Mouse (Mus musculus) intestine, embryonic 14.5 days (tissue): Measurements from ENCODE around the gene Lgr4. TPM values are rescaled to one million over a fixed set of nuclear protein-coding genes. Genes with fewer than 3 reads are reported as not detected.

Experiments used
- ATAC-seq: fragments of 200-750 bp; cut with Nextera tagmentation; replicated peaks from 2 replicates; pipeline ENCODE4 v1.8.0; 2017; ENCODE audit warnings: low read depth, moderate number of reproducible peaks, moderate TSS enrichment, moderate library complexity; ENCODE audit not compliant: low FRiP score, low TSS enrichment
- DNase-seq: peaks from one replicate; pipeline ENCODE4 v3.0.0-alpha.2; 2018; ENCODE audit warnings: low spot score
- H3K27ac ChIP-seq: fragments of 300-500 bp; sonication (generic); 2 replicates; pipeline ENCODE4 v1.5.1; 2014; ENCODE audit warnings: low read depth, mild to moderate bottlenecking, control low read depth
- H3K27me3 ChIP-seq: fragments of 300-500 bp; sonication (generic); replicated peaks from 2 replicates; pipeline ENCODE4 v1.6.1; 2014; ENCODE audit warnings: low read length, control low read depth; ENCODE audit not compliant: control insufficient read depth, insufficient read depth
- H3K36me3 ChIP-seq: fragments of 300-500 bp; sonication (generic); 2 replicates; pipeline ENCODE4 v1.6.1; 2014; ENCODE audit warnings: low read length, control low read depth; ENCODE audit not compliant: control insufficient read depth, insufficient read depth
- H3K4me1 ChIP-seq: fragments of 300-500 bp; sonication (generic); replicated peaks from 2 replicates; pipeline ENCODE4 v1.6.1; 2014; ENCODE audit warnings: low read length, control low read depth, mixed read lengths; ENCODE audit not compliant: control insufficient read depth, insufficient read depth
- H3K4me2 ChIP-seq: fragments of 300-500 bp; sonication (generic); 2 replicates; pipeline ENCODE4 v1.6.1; 2014; ENCODE audit warnings: low read length
- H3K4me3 ChIP-seq: fragments of 300-500 bp; sonication (generic); 2 replicates; pipeline ENCODE4 v1.5.1; 2014; ENCODE audit warnings: low read depth, low read length, control low read depth, mixed read lengths
- H3K9ac ChIP-seq: fragments of 300-500 bp; sonication (generic); 2 replicates; pipeline ENCODE4 v1.6.1; 2014; ENCODE audit warnings: mild to moderate bottlenecking, low read length
- H3K9me3 ChIP-seq: fragments of 300-500 bp; sonication (generic); 2 replicates; pipeline ENCODE4 v1.6.1; 2016; ENCODE audit warnings: low read length, control low read depth; ENCODE audit not compliant: control insufficient read depth
- WGBS: fragments of 180-500 bp; shearing (Covaris S2); extraction: QIAGEN DNeasy Blood & Tissue Kit; methylation state at CpG from one replicate; pipeline ENCODE4 v1.1.7; 2014; 5-methylcytosine and 5-hydroxymethylcytosine counted together
- polyA plus RNA-seq: library from polyadenylated mRNA; unstranded; fragments of >200 nt; fragmentation: Nextera tagmentation; extraction: Ambion mirVana; gene quantifications from 2 replicates; pipeline ENCODE4 v1.2.1, GENCODE M21; 2014

Lgr4 gene
- polyA plus RNA-seq, 1 experiment from 2014 or later, result 48.8 TPM

- peaks cover 23% of the 10 kb centered on the region for H3K4me1 ChIP-seq
- ATAC-seq, result no peak
- no peak overlapping the region for H3K4me2 ChIP-seq
- 87% methylated on average over 4 of the region's 4 CpGs for WGBS
- H3K9me3 ChIP-seq, result no peaks in the 10 kb centered on the region
- DNase-seq, result no peak
- H3K27ac ChIP-seq, result no peak overlapping the region
- H3K4me3 ChIP-seq, result no peak overlapping the region
- H3K27me3 ChIP-seq, result no peaks in the 10 kb centered on the region
- no peak overlapping the region for H3K9ac ChIP-seq
- peaks cover 8% of the 10 kb centered on the region; the same call in 1 of the 2 replicates for H3K36me3 ChIP-seq
Measured at GRCm38 (mm10) chr2:109926984-109927383, 9.5 kb downstream of the Lgr4 start.

GRCm38 (mm10) chr2:109927446-109927845, 10.0 kb downstream of the Lgr4 start:
- DNase-seq, result no peak
- H3K4me3 ChIP-seq, result no peak overlapping the region
- 84% methylated on average over 7 of the region's 7 CpGs for WGBS
- no peaks in the 10 kb centered on the region for H3K27me3 ChIP-seq
- H3K27ac ChIP-seq, result no peak overlapping the region
- peaks cover 27% of the 10 kb centered on the region for H3K4me1 ChIP-seq
- no peak for ATAC-seq
- peaks cover 8% of the 10 kb centered on the region; the same call in 1 of the 2 replicates for H3K36me3 ChIP-seq
- no peak overlapping the region for H3K9ac ChIP-seq
- H3K9me3 ChIP-seq, result no peaks in the 10 kb centered on the region
- no peak overlapping the region for H3K4me2 ChIP-seq

GRCm38 (mm10) chr2:109927876-109928275, 10.4 kb downstream of the Lgr4 start:
- H3K4me2 ChIP-seq, result no peak overlapping the region
- no peak overlapping the region for H3K27ac ChIP-seq

GRCm38 (mm10) chr2:109928791-109929190, 11.3 kb downstream of the Lgr4 start:
- Histone ChIP-seq H3K4me1 (peaks cover 32% of the 10 kb centered on the region), H3K9me3 (no peaks in the 10 kb centered on the region), H3K27me3 (no peaks in the 10 kb centered on the region), H3K27ac (no peak overlapping the region), H3K36me3 (peaks cover 8% of the 10 kb centered on the region; the same call in 1 of the 2 replicates), H3K4me2 (no peak overlapping the region), H3K4me3 (no peak overlapping the region), H3K9ac (no peak overlapping the region)
- 37% methylated on average over 4 of the region's 4 CpGs for WGBS
- DNase-seq, result no peak
- ATAC-seq, result no peak

More at GRCm38 (mm10) chr2:109927876-109928275, 10.4 kb downstream of the Lgr4 start:
- H3K9me3 ChIP-seq, result no peaks in the 10 kb centered on the region
- ATAC-seq (no peak), DNase-seq (no peak)
- H3K36me3 ChIP-seq, result peaks cover 8% of the 10 kb centered on the region; the same call in 1 of the 2 replicates
- no peak overlapping the region for H3K9ac ChIP-seq
- H3K4me1 ChIP-seq, result peaks cover 32% of the 10 kb centered on the region
- H3K27me3 ChIP-seq, result no peaks in the 10 kb centered on the region
- H3K4me3 ChIP-seq, result no peak overlapping the region

DNA sequence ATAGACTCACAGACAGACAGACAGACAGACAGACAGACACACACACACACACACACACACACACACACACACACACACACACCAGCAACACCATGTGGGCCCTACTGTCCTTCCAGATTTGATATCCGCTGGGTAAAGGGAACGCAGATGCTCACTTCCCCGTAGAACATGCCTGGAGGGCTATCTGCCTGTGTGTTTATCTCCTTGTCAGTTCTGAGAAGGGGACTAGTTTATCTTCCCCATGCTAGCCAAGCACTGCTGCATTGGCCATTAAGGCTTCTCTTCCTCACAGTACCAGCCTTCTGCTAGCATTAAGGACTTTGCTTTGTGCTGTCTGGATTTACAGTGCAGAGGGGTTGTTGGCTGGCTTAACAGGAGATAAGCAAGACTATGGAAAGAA, 11.8 kb downstream of the Lgr4 start:
- Histone ChIP-seq H3K36me3 (peaks cover 8% of the 10 kb centered on the region; the same call in 1 of the 2 replicates), H3K4me2 (no peak overlapping the region), H3K27ac (no peak overlapping the region), H3K27me3 (no peaks in the 10 kb centered on the region), H3K9ac (no peak overlapping the region), H3K4me1 (peaks cover 32% of the 10 kb centered on the region), H3K9me3 (no peaks in the 10 kb centered on the region), H3K4me3 (no peak overlapping the region)
- WGBS, result 27% methylated on average over 3 of the region's 3 CpGs
- ATAC-seq (no peak), DNase-seq (no peak)

GRCm38 (mm10) chr2:109930366-109930765, 12.9 kb downstream of the Lgr4 start:
- no peak overlapping the region for H3K4me2 ChIP-seq
- H3K9ac ChIP-seq, result no peak overlapping the region
- no peak overlapping the region for H3K27ac ChIP-seq
- 92% methylated on average over 5 of the region's 5 CpGs for WGBS
- no peaks in the 10 kb centered on the region for H3K9me3 ChIP-seq
- no peaks in the 10 kb centered on the region for H3K27me3 ChIP-seq
- no peak overlapping the region for H3K4me3 ChIP-seq
- ATAC-seq (no peak), DNase-seq (no peak)
- H3K36me3 ChIP-seq, result peaks cover 14% of the 10 kb centered on the region
- peaks cover 32% of the 10 kb centered on the region for H3K4me1 ChIP-seq

DNA sequence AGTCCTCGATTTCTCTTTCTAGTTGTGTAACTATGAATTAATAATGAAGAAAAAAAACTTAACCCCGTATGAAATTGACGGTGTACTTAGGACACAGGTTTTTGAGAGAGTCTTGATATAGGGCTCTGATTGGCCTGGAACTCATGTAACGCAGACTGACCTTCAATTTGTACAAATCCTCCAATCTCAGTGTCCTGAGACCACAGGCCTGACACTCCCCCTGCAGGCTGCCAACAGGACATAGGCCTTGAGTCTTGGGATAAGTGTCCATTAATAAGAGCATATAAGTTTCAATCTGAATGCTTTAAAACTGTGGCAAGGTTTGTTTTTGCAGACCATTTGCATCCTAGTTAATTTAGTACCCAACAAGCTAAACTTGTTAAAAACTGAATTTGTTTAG, 13.3 kb downstream of the Lgr4 start:
- Histone ChIP-seq H3K9ac (no peak overlapping the region), H3K9me3 (no peaks in the 10 kb centered on the region), H3K4me2 (no peak overlapping the region), H3K27ac (no peak overlapping the region), H3K4me3 (no peak overlapping the region), H3K27me3 (no peaks in the 10 kb centered on the region), H3K36me3 (peaks cover 11% of the 10 kb centered on the region), H3K4me1 (peaks cover 29% of the 10 kb centered on the region)
- WGBS, result 93% methylated on average over 4 of the region's 4 CpGs
- DNase-seq (no peak), ATAC-seq (no peak)

DNA sequence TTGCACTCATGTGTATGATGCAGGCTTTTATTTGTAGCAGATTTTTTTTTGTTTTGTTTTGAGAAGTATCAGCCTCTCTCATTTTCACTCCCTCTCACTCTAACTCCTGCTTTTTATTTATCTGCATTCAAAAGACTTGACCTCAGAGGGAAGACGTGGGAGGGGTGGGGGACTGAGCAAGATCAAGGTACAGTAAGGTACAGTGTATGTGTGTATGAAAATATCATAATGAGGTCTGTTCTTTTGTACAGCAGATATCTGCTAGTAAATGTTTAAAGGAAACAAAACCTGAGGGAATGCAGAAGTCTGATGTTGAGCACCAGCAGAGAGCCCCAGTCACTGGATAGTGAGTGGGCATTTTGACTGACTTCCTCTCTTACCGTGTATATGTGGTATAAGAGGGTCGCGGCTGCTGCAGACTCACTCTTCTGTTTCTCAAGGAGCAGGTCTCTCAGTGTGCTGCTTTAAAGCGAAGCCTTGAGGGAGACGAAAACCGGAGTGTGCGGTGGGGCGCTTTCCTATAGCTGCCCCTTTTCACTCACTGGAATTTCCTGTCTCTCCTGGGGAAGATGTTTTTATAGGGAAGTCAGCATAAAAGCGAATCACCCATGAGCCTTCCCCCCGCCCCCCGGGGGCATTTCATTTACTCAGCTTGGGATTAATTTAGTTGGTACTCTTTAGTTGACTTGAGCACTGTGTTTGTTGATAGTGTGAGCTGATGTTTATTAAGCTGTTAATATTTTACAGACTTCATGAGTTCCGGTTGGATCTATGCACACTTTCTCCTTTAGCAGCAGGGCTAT, 14.7 kb downstream of the Lgr4 start:
- WGBS, result 18% methylated on average over 13 of the region's 13 CpGs
- peak overlapping the region; percentile 38 for H3K4me2 ChIP-seq
- H3K4me1 ChIP-seq, result peaks cover 29% of the 10 kb centered on the region
- ATAC-seq, result no peak
- no peaks in the 10 kb centered on the region for H3K9me3 ChIP-seq
- H3K4me3 ChIP-seq, result peak overlapping the region; percentile 15; the same call in 1 of the 2 replicates
- 0 out of 2 replicates have a peak overlapping the region, but pooled peaks have one; percentile 7 for H3K27ac ChIP-seq
- H3K9ac ChIP-seq, result no peak overlapping the region
- H3K27me3 ChIP-seq, result no peaks in the 10 kb centered on the region
- peaks cover 9% of the 10 kb centered on the region for H3K36me3 ChIP-seq
- DNase-seq, result no peak

DNA sequence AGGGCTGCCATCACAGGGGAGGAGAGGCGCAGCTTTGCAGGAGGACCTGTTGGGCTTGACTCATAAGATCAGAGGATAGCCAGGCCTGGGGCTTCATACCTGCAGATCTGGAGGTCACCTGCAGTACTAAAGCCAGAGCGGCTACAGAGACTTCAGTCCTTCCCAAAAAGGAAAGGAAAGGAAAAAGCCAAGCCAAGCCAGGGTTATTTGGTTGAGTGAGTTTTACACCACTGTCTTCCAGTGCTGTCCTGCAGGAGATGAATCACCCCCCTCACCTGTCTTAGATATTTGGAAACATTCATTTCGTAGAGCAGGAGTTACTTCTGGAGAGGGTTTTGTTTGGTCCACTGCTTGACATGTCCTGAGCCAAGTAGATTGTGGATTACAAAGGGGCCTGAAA, 15.7 kb downstream of the Lgr4 start:
- H3K27me3 ChIP-seq, result no peaks in the 10 kb centered on the region
- H3K27ac ChIP-seq, result no peak overlapping the region
- ATAC-seq (no peak), DNase-seq (no peak)
- H3K4me3 ChIP-seq, result no peak overlapping the region
- peaks cover 23% of the 10 kb centered on the region for H3K4me1 ChIP-seq
- no peak overlapping the region for H3K9ac ChIP-seq
- 0 out of 2 replicates have a peak overlapping the region, but pooled peaks have one; percentile 38 for H3K4me2 ChIP-seq
- WGBS, result 68% methylated on average over 3 of the region's 3 CpGs
- H3K36me3 ChIP-seq, result peaks cover 9% of the 10 kb centered on the region
- no peaks in the 10 kb centered on the region for H3K9me3 ChIP-seq
